Mouse (Mus musculus) urinary bladder, postnatal 14 days (tissue): ENCODE results near the gene G3bp1.

Experiments used
- DNase-seq: peaks from one replicate; pipeline ENCODE4 v3.0.0; 2021; ENCODE audit warnings: low spot score

Gene G3bp1

GRCm38 (mm10) chr11:55469048-55469843 lies at the start of gene G3bp1:
Gene G3bp1 (plus strand): TSS chr11:55469685.
- peak; percentile 99 for DNase-seq

GRCm38 (mm10) chr11:55422978-55423377 lies 46.5 kb upstream of the G3bp1 start, which contains the start of gene Sparc:
Gene Sparc (minus strand): TSS chr11:55423183.
- DNase-seq, result no peak

- DNase-seq, result no peak
Measured at GRCm38 (mm10) chr11:55423756-55424155, 45.7 kb upstream of the G3bp1 start.

GRCm38 (mm10) chr11:55424746-55425360 lies 44.6 kb upstream of the G3bp1 start:
- peak; percentile 59 for DNase-seq

- peak; percentile 92 for DNase-seq
Measured at GRCm38 (mm10) chr11:55428186-55429012, 41.1 kb upstream of the G3bp1 start.

- DNase-seq, result no peak
Measured at GRCm38 (mm10) chr11:55429973-55430372, 39.5 kb upstream of the G3bp1 start.

- no peak for DNase-seq
Measured at GRCm38 (mm10) chr11:55432981-55433380, 36.5 kb upstream of the G3bp1 start.

- DNase-seq, result no peak
Measured at GRCm38 (mm10) chr11:55436089-55436488, 33.4 kb upstream of the G3bp1 start.

- DNase-seq, result no peak
Measured at GRCm38 (mm10) chr11:55438031-55438430, 31.5 kb upstream of the G3bp1 start.

- DNase-seq, result no peak
Measured at GRCm38 (mm10) chr11:55439718-55440117, 29.8 kb upstream of the G3bp1 start.

- DNase-seq, result peak; percentile 38
Measured at GRCm38 (mm10) chr11:55444772-55445171, 24.7 kb upstream of the G3bp1 start.

GRCm38 (mm10) chr11:55446579-55446978 lies 22.9 kb upstream of the G3bp1 start:
- peak; percentile 90 for DNase-seq

- DNase-seq, result no peak
Measured at GRCm38 (mm10) chr11:55449531-55449930, 20.0 kb upstream of the G3bp1 start.

- no peak for DNase-seq
Measured at GRCm38 (mm10) chr11:55450311-55450710, 19.2 kb upstream of the G3bp1 start.

GRCm38 (mm10) chr11:55453640-55454039 lies 15.8 kb upstream of the G3bp1 start:
- no peak for DNase-seq

GRCm38 (mm10) chr11:55455166-55455565 lies 14.3 kb upstream of the G3bp1 start:
- DNase-seq, result peak; percentile 12

- DNase-seq, result no peak
Measured at GRCm38 (mm10) chr11:55458501-55458900, 11.0 kb upstream of the G3bp1 start.

GRCm38 (mm10) chr11:55459850-55460558 lies 9.5 kb upstream of the G3bp1 start:
- DNase-seq, result peak; percentile 24

GRCm38 (mm10) chr11:55460559-55461018 lies 8.9 kb upstream of the G3bp1 start:
- peak; percentile 41 for DNase-seq

GRCm38 (mm10) chr11:55461019-55461645 lies 8.4 kb upstream of the G3bp1 start, which contains the start of gene Atox1:
Gene Atox1 (minus strand): TSS chr11:55461239.
- DNase-seq, result peak; percentile 95

GRCm38 (mm10) chr11:55462149-55462548 lies 7.3 kb upstream of the G3bp1 start:
- no peak for DNase-seq
